Mouse (Mus musculus) testis, postnatal 14 days (tissue): ENCODE data around the gene Rilpl1.
"Not testable (repeated sequence)": the region's sequence is repeated elsewhere in the genome, so short reads cannot be mapped to it uniquely, and the experiment has no call there.

Experiments used
- DNase-seq: peaks from one replicate; pipeline ENCODE4 v3.0.0; 2021; ENCODE audit warnings: low spot score

Rilpl1 gene

GRCm38 (mm10) chr5:124529191-124529651 lies 2.0 kb downstream of the Rilpl1 start:
- no peak for DNase-seq

GRCm38 (mm10) chr5:124528791-124529190 lies 2.4 kb downstream of the Rilpl1 start:
- no peak for DNase-seq

GRCm38 (mm10) chr5:124528351-124528750 lies 2.8 kb downstream of the Rilpl1 start:
- no peak for DNase-seq

GRCm38 (mm10) chr5:124524943-124525342 lies 6.2 kb downstream of the Rilpl1 start:
- no peak for DNase-seq

- DNase-seq = no peak
Observed at GRCm38 (mm10) chr5:124523032-124523431, 8.2 kb downstream of the Rilpl1 start.

- DNase-seq = no peak
Observed at GRCm38 (mm10) chr5:124521588-124521987, 9.6 kb downstream of the Rilpl1 start.

GRCm38 (mm10) chr5:124518648-124519047 lies 12.5 kb downstream of the Rilpl1 start:
- DNase-seq = no peak

GRCm38 (mm10) chr5:124515789-124516188 lies 15.4 kb downstream of the Rilpl1 start:
- DNase-seq = no peak

GRCm38 (mm10) chr5:124510536-124511050 lies 20.6 kb downstream of the Rilpl1 start:
- DNase-seq = no peak

- peak; percentile 70 for DNase-seq
Observed at GRCm38 (mm10) chr5:124509742-124510237, 21.4 kb downstream of the Rilpl1 start.

GRCm38 (mm10) chr5:124509200-124509599 lies 22.0 kb downstream of the Rilpl1 start:
- no peak for DNase-seq

GRCm38 (mm10) chr5:124506731-124507359 lies 24.3 kb downstream of the Rilpl1 start:
- no peak for DNase-seq

GRCm38 (mm10) chr5:124505235-124505634 lies 26.0 kb downstream of the Rilpl1 start:
- no peak for DNase-seq

GRCm38 (mm10) chr5:124503742-124504141 lies 27.4 kb downstream of the Rilpl1 start:
- no peak for DNase-seq

- DNase-seq = no peak
Observed at GRCm38 (mm10) chr5:124501541-124501940, 29.6 kb downstream of the Rilpl1 start.

- DNase-seq = no peak
Observed at GRCm38 (mm10) chr5:124500573-124500972, 30.6 kb downstream of the Rilpl1 start.

- not testable (repeated sequence) for DNase-seq
Observed at GRCm38 (mm10) chr5:124500037-124500436, 31.2 kb downstream of the Rilpl1 start.

GRCm38 (mm10) chr5:124499001-124499400 lies 32.2 kb downstream of the Rilpl1 start:
- DNase-seq = no peak

- DNase-seq = no peak
Observed at GRCm38 (mm10) chr5:124498221-124498876, 32.8 kb downstream of the Rilpl1 start.

GRCm38 (mm10) chr5:124496614-124497514 lies 34.3 kb downstream of the Rilpl1 start:
- no peak for DNase-seq

- DNase-seq = no peak
Observed at GRCm38 (mm10) chr5:124495547-124495946, 35.6 kb downstream of the Rilpl1 start.

GRCm38 (mm10) chr5:124493455-124493854 lies 37.7 kb downstream of the Rilpl1 start:
- no peak for DNase-seq
